Mouse (Mus musculus) adrenal gland, postnatal 14 days (tissue): ENCODE data around the gene Gm44805. TPM values are rescaled to one million over a fixed set of nuclear protein-coding genes. Genes with fewer than 3 reads are reported as not detected.
A peak's percentile ranks its signal among the peaks of the same experiment; 100 is the strongest.
"Not testable (repeated sequence)": the region's sequence is repeated elsewhere in the genome, so short reads cannot be mapped to it uniquely, and the experiment has no call there.

Source experiments
- DNase-seq: peaks from one replicate; pipeline ENCODE4 v3.0.0; 2021; ENCODE audit warnings: mixed read lengths
- total RNA-seq: library from RNA; stranded (reverse); gene quantifications from 2 replicates; pipeline ENCODE4 v1.2.3, GENCODE M21; 2021

Gene Gm44805
- total RNA-seq, 1 experiment from 2014 or later = 1.7 TPM

DNA sequence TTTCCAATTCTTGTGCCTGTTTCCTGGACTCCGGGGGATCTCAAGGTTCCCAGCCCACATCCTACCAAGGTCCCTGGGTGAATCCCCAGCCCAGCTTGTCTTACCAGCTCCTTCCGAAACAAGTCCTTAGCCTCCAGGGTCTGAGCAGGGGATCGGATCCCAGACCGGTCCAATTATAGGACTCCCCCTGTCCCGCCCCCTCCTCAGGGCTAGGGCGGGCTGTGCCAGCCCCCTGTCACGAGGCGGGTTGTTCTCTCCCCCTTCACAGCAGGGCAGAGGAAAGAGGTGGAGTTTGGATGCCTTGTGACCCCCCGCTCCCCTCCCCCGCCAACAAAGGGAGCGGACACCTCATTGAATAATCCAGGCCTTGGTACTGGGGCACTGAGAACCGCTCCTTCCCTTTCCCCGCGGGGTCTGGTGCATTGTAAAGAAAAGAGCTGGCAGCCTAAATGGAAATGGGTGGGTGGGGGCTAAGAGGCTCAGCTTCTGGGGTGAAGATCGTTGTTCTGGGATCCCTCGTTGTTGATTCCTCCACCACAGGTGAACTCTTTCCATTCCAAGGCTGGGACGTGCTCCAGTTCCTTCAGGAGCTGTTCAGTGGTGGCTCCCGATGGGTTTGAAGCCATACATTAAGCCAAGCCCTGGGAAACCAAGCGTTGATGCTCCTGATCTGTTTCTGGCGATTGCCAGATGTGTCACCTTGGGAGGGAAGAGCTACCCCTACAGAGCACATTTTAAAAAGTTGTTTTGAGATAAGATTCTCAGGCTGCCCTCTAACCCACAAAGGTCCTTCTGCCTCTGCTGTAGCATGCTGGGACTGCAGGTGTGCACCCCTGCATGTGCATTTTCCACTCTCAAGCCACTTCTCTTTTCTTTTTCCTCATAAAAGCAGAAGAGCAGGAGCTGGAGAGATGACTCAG, 17.9 kb upstream of the Gm44805 start, which contains the start of gene Apoe:
Gene Apoe (minus strand): TSS at position 282 of the 920 bp plus-strand sequence.
- DNase-seq = peak; percentile 75

DNA sequence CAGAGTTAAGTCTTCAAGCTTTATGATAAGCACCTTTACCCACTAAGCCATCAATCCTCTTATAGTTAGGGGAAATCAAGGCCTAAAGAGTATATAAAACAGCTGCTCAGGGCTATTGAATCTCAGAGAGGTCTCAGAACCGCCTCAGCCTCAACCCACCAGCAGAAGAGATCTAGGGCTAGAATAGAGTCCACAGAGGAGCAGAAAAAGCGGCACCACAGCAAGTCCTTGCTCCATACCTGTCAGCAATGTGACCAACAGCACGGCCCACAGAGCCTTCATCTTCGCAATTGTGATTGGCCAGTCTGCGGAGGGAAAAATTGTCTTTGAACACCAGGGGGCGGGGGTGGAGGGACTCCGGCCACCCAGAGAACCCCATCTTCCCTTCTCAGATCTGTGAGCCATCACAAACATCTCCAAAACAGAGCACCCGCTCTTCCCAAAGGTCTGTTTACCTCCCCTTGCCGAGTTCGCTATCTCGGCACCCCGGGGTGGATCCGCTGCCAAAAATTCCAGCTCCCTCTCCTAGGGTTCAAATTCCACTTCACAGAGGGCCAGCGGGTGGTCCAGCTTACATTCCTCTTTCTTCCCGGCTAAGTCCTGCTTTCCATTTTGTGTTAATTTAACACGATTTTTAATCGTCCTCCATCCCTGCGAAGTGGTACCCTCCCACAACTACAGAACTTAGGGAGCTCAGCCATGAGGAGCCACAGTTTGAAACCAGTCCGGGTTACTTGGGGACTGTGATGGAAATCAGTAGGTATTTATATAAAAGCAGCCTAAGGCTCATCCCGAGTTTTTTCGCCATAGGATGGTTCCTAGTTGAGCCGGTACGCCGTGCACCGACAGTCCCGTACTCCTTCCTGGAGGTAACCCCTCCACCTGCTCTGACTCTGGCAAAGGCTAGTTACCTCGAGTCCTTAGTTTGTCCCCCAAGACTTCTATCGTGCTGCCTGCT, 17.0 kb upstream of the Gm44805 start:
- no peak for DNase-seq

DNA sequence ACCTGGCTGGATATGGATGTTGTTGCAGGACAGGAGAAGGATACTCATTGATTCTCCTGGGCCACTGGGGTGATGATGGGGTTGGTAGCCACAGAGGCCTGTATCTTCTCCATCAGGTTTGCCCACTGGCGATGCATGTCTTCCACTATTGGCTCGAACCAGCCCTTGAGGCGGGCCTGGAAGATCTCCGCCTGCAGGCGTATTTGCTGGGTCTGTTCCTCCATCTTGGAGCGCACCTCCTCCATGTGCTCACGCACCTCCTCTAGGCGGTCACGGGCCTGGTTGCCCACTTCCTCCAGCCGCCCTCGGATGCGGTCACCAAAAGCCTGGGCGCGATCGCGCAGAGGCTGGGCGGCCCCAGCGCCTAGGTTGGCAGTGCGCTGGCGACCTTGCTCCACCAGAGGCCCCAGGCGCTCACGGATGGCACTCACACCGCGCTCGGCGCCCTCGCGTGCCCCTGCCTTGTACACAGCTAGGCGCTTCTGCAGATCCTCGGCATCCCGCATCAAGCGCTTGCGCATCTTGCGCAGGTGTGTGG, 15.2 kb upstream of the Gm44805 start:
- DNase-seq = no peak

DNA sequence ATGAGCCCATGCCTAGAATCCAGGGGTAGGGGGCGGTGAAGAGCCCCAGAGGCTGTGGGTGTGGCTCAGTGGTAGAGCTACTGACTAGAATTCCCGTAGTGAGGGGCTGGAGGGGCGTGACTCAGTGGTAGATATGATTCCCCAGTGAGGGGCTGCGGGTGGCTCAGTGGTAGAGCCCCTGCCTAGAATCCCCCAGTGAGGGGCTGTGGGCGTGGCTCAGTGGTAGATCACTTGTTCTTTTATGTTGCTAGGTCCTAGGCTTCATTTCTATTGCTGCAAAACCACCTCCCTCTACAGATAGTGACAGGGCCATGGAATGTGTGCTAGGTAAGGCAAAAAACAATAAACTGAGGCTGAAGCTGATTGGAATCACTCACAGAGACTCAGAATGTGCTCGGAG, 14.7 kb upstream of the Gm44805 start:
- no peak for DNase-seq

DNA sequence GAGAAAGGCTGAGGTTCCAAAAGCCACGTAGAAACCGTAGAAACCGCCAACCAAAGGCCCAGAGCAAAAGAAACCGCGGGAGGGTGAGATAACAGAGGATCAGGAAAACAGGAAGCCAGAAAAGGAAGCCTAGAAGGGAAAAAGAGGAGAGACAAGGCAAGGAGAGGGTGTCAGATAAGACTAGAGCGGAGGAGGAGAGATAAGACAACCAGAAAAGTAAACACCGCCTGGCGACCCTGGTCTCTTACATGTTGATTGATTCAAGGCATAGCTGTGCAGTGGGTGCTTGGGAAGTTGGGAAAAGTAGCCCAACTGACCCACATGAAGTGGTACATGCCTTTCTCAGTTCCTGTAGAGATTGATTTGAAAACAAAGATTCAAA, 14.0 kb upstream of the Gm44805 start:
- DNase-seq = no peak

DNA sequence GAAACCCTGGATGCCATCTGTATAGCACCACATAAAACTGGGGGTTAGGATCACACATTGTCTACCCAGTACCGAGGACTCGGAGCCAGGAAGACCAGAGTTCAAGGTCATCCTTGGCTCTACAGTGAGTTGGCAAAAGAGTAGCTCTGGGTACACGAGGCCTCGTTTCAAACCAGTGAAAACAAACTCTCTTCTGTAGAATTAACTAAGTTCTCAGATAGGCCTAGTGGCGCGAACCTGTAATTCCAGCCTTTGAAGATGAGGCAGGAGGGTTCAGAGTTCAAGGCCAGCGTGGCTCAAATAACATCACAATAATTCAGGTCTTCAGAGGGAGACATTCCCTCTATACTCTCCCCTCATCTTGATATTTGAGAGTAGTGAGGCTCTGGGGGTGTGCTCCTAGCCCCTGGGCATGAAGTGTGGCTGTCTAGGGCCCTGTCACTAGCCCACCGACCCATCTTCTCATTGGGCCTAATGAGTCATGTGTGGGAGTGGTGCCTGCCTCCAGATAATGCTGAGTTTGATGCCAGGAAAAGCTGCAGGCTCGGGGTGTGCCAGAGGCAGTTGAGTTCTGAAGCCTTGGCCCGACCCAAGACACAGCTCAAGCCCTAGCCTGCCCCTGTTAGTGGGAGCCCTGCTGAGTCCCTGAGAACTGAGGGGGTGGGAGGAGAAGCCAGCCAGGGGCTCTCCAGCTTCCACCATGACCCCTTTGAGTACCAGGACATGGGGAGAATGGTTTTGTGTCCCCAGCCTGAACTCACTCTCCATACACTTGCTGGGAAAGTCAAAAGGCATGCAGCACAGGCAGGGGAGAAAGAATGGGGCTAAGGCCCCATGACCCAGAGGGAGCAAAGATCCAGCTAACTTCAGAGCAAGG, 13.4 kb upstream of the Gm44805 start:
- DNase-seq = peak; percentile 37

DNA sequence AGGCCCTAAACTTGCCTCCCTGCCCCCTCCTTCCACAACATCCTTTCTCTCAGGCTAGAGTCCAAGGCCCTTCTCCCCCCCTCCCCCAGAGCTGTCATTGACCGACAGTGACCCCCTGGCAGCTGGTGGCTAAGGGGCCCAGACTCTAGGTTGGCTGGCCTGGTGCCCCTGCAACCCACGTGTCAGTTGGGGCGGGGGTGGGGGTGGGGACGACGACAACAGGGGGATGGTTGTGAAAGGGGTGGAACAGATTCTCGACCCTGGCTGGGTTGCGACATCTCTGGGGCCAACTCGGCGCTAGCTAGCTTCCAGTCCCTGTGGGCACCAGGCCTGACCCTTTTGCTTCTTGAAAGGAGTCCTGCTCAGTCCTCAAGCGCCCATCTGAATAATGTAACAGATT, 12.2 kb upstream of the Gm44805 start:
- DNase-seq = peak; percentile 85

DNA sequence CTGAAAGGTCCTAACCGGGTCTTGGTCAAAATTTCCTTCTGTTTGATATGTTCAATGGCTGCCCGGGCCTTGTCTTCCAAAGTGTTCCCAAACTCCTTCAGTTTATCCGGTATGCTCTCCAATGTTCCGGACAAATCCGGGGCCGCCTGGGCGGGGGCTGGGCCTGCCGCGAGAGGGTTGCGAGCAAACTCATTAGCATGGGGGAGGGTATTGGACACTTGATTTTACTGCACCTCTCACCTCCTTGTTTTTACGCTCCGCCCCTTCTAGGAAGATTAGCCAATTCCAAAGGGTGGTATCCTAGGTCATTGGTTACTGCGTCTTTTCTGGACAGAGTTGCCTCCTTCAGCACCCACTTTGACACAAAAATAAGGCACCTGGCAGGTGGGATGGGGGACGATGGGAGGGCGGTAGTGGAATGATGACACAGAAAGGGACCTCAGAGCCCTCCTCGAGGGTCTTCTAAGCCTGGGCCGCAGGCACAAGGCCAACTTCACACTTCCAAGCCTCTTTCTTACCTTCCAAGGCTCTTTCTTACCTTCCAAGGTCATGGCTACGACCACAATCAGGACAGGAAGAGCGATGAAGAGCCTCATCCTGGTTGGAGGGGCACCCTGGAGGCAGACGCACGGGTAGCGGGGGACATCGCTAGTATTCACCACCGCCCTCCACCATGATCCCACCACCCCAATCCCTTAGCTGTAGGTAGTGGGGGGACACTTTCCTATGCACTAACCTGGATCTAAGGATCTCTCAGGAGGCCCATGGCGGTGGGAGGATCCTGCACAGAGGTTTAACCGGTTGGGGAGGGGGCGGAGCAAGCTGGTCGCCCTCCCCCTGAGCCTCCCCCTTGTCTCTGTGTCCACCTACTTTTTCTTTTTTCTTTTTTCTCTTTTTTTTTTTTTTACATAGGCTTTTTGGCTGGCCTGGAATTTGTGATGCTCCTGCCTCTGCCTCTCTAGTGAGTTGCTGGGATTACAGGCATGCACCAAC, 10.9 kb upstream of the Gm44805 start, which contains the start of gene Apoc1:
Gene Apoc1 (minus strand): TSS at position 788 of the 993 bp plus-strand sequence.
- peak; percentile 82 for DNase-seq

DNA sequence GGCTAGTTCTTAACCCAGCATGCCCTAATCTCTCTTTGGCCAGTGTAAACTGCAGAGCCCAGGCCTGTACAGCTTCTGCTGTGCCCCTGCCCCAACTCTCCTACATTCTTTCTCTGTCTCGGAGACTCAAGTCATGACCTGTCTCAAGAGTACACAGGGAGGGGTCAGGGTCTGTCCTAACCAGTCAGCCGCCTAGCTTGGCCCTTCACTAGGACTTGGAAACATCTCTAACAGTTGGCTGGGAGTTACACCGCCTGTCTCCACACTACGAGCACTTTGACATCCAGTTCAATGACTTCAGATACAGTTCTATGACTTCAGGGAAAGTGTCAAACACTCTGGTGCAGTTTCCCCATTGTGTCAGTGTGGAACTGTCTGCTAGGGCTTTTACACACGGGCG, 10.2 kb upstream of the Gm44805 start:
- DNase-seq = no peak

DNA sequence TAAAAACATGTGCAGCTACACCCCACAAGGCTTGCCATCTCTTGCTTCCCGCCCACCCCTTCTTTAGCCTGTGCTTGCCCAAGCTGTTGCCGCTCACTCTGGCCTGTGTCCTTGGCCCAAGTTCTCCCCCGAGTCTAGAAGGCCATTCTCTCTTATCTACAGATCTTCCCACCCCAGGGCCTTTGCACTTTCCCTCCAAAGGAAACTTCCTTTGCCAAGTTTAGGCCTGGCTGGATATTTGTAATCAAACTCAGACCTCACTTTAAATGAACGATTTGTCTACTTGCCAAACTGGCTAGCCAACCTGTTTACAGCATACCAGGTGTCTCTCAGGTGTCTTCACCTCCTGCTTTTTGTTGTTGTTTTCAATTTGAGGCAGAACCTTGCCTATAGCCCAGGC, 9.6 kb upstream of the Gm44805 start:
- no peak for DNase-seq

DNA sequence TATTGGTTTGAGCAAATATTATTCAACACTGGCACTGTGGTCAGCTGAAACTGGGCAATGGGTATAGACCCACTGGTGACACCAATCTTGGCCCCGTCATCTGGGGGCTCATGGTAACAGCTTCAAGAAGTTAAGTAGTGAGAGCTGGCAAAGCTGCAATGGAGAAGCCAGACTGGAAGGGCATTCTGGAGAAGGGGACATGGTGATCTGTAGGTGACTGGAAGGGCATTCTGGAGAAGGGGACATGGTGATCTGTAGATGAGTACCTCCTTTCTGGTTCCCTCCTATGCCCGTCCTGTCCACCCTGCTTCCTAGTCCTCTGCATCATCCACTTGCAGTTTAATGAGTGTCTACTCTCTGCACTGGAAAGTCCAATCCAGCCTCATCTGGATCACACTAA, 7.4 kb upstream of the Gm44805 start:
- DNase-seq = no peak

DNA sequence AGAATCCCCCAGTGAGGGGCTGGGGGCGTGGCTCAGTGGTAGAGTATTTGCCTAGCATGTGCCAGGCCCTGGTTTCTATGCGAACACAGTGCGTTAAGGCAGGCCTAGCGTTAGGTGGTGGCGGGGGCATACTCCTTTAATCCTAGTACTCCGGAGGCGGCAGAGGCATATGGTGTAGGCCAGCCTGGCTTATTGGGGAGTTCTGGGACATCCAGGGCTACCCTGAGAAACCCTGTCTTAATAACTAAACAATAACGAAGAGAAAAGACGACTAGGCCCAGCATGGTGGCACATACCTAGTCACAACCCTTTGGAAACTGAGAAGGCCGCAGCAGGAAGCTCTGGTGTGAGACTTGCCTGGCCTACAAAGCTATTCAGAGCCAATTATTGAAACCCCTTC, 6.9 kb upstream of the Gm44805 start:
- DNase-seq = no peak

DNA sequence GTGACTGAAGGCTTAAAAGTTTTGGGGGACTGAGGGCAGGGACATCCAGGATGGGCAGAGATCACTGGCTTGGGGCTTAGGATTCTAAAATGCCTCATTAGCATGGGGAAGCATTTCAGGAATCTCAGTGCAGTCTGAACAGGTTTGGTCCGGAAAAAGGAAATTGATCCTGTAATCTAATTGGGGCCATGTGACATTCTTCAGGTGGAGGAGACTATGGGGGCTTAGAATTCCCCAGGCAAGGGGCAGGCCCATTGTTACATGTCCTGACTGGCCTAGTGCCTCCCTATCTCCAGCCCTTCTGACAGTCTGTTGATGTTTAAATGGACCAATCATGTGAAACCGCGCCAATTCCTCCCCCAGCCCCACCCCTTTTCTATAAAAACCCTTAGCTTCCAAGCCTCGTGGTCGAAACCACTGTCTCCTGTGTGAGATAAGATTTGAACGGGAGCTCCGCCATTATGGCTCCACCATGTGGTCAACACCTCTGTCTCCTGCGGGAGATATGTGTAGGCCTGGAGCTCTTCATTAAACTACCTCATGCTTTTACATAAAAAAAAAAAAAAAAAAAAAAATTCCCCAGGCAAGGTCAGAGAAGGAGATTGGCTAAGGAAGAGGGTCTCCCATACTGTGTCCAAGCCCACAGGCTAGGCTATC, 5.8 kb upstream of the Gm44805 start:
- not testable (repeated sequence) for DNase-seq

DNA sequence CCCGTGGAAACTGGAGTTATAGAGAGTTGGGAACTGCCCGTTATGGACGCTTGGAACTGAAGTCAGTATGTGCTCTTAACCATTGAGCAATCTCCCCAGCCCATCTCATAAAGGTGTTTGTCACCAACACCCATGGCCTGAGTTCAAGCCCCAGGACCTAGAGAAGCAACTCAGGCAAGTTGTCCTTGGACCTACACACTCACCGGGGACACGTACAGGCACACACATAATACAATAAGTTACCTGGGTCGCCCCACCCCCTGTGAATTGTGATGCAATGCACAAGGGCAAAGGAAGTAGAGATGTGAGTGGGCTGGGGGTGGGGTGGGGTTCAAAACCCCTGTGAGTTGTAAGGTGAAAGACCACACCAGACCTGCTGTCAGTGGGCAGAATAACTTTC, 5.3 kb upstream of the Gm44805 start:
- DNase-seq = no peak

DNA sequence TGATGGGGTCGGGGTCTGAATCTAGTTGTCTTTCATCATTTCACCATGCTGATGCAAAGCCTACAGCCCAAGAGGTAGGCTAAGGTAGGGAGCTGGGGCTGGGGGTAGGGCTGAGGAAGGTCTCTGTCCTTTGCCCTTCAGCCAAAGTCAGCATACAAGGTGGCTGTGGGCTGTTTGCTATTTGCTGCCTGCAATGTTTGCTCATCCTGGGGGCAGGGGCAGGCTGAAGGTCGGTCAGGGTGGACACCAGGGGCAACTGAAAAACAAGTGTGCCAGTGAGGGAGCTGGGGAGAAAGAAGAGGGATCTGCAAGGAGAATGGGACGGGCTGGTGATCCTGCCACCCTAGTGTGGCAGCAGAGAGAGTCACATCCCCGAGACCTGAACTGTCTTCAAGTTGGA, 4.2 kb upstream of the Gm44805 start:
- DNase-seq = no peak

DNA sequence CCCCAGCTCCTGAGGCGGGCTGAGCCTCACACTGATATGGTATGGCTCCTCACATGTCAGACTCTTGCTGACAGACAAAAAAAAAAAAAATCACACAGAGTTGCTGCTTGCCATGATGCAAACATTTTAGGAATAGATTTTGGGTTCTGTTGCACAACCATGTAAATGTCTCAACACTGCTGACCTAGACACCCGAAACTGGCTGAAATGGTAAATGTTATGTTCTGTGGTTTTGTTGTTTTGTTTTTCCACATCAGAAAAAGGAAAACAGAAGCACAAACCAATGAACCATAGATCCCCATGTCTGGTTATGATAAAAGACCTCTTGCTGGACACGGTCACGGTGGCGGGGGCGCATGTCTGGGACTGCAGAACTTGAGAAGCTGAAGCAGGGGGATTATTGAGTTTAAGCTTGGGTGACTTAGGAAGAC, 2.6 kb upstream of the Gm44805 start:
- DNase-seq = no peak

DNA sequence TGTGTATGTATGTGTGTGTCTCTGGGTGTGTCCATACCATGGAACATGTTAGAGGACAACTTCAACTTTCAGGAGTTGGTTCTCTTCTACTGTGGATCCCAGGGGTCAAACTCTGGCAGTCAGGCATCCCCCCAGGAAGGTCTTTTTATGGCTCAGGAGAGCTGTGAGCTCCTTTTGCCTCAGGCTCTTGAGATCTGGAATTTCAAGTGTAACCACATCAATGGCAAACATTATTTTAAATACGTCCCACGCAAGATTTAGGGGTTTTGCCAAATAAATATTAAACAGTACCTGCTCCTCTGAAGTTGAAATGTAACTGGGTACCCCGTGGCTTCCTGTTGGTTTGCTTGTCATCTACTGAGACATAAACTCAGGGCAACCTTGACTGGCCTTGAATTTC, 1.8 kb upstream of the Gm44805 start:
- no peak for DNase-seq

DNA sequence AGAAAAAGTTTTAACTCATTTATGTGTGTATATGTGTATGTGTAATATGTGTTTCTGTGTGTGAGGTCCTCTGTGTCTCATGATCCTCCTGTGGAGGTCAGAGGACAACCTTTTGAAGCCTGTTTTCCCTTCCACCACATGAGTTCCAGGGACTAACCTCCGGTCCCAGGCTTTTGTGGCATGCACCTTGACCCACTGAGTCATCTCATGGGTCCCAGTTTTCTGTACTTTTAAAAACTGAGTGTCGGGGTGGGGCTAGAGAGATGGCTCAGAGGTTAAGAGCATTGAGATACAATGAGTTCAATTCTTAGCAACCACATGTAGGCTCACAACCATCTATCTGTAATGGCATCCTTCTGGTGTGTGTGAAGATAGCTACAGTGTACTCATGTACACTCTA, 521 bp downstream of the Gm44805 start:
- no peak for DNase-seq

DNA sequence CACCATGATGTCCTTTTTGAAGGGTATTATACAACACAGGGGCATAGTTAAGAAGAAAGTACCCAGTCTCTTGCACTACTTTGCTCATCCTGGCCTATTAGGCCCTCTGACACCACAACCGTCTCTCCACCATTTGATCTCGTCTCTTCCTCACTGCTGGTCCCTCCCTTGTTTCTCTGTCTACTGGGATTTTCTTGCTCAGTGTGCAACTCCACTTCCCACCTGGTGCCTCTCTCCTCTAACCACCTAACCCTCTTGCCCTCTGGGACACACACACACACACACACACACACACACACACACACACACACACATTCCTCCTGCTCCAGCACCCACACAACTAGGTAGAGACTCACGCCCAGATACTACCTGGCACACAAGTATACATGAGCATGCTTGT, 2.3 kb downstream of the Gm44805 start:
- DNase-seq = no peak

DNA sequence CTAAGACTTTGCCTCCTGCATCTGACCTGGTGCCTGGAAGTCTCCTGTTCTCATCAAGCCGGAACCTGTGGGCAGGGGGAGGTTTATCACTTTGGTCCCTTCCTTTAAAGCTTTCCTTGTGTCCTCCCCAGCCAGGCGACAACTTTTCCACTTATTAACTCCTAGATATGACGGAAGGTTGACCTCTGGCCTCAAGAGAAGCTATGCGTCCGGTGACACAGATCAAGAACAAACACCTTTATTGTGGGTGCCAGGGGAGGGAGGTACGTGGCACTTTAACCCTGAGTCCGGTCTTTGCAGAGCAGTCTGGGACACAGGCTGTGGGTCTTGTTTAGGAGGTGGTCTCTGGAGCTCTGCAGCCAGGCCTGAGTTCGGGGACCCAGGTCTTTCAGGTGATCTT, 3.4 kb downstream of the Gm44805 start, which contains the start of gene Apoc2:
Gene Apoc2 (minus strand): TSS at position 70 of the 400 bp plus-strand sequence.
- no peak for DNase-seq
